Mouse (Mus musculus) embryonic fibroblast, embryonic 13.5 days (primary cell): Measurements from ENCODE around the gene Ctnnd1.

ENCODE experiments used
- CTCF ChIP-seq: IDR thresholded peaks from 2 replicates; pipeline ENCODE4 v1.5.1; 2011; ENCODE audit warnings: mild to moderate bottlenecking, control low read depth, low read length, moderate library complexity, borderline replicate concordance; ENCODE audit not compliant: insufficient read depth
- POLR2A ChIP-seq: IDR thresholded peaks from 2 replicates; pipeline ENCODE4 v1.6.1; 2011; ENCODE audit warnings: low read depth, mild to moderate bottlenecking, control low read depth, low read length, moderate library complexity

GRCm38 (mm10) chr2:84677968-84678880 is 27.7 kb upstream of the Ctnnd1 start, which contains the start of the genes Gm28635 and Med19:
- TF ChIP-seq POLR2A: peak; percentile 64; the same call in 1 of the 2 replicates
- TF ChIP-seq CTCF: no peak
